Mouse (Mus musculus) small intestine, adult 10 weeks (tissue): ENCODE data around the gene Pgam1. TPM values are rescaled to one million over a fixed set of nuclear protein-coding genes. Genes with fewer than 3 reads are reported as not detected.

ENCODE experiments used
- polyA plus RNA-seq: library from polyadenylated mRNA; stranded (reverse); fragments of 350-450 nt; fragmentation: Illumina TruSeq; extraction: RNeasy Lipid Tissue Mini Kit (QIAGEN cat#74804); gene quantifications from one replicate; pipeline ENCODE4 v1.2.3, GENCODE M21; 2014; ENCODE audit warnings: low replicate concordance

The Pgam1 gene
- 259 TPM for polyA plus RNA-seq

DNA sequence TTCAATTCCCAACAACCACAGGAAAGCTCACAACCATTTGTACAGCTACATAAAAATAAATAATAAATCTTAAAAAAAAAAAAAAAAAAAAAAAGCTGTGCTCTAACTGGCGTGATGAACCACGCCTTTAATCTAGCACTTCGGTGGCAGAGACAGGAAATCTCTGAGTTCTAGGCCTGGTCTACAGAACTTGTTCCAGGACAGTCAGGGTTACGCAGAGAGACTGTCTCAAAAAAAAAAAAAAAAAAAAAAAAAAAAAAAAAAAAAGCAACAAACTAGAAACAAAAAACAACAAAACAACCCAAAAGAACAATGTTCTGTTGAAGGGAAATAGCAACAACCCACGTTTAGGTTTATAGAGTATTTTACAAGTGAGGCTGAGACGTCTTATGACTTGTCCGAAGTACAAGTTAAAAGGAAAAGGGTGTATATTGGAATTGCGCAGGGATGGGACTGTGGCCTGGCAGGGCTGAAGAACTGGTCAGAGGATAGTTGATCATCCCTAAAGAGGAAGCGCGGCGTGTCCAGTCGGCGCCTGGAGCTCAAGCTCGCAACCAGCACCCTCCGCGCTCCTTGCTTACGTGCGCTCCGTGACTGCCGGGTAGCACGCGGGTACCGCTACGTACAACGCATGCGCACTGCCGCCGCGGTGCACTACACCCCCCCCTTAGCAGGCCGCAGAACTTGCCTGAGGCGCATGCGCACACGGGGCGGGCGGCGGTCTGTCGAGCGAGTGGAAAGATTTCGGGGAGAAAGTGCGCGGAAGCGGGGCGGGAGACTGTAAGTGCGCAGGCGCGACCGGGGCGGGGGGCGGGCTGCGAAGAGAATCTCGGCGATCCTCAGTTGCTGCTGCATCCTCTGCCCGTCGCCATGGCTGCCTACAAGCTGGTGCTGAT is at the start of gene Pgam1:
Pgam1 (plus strand) TSS at position 746 of the 896 bp plus-strand sequence.

DNA sequence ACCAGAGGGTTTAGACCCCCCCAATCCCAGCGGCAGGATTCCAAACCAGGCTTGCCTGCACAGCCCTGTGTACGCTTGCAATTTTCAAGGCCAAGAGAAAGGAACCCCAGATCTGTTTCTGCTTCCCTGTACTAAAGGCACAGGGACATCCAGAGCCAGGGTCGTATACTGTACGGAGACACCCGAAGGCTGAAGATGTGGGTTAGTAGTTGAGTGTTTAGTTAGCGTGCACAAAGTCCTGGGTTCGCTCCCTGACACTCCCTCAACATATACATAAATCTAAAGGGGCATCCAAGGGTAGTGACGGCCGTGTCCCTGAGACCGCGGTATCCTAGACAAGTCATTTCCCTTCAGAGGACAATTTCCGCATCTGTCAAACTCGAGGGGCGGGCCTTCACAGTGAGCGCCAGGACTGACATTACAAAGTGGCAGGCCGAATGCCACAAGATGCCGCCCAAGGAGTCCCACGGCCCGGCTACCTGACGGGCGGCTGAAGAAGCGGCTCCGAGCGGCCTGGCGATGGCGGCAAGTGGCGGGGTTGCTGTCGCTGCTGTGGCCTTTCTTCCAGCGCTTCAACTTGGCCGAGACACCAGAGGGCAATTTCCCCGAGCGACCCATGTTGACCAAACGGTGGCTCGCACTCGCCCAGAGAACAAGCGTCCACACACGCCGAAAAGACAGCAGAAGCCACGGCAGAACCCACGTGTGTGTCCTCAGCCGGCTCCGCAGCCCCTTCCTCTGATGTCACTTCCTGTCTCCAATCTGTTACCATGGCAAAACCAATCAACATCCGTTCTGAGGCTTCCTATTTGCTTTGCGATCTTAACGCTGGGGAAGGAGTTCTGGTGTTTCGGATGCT is 16.0 kb upstream of the Pgam1 start, which contains the start of gene Rrp12:
Rrp12 (minus strand) TSS at position 714 of the 859 bp plus-strand sequence.

DNA sequence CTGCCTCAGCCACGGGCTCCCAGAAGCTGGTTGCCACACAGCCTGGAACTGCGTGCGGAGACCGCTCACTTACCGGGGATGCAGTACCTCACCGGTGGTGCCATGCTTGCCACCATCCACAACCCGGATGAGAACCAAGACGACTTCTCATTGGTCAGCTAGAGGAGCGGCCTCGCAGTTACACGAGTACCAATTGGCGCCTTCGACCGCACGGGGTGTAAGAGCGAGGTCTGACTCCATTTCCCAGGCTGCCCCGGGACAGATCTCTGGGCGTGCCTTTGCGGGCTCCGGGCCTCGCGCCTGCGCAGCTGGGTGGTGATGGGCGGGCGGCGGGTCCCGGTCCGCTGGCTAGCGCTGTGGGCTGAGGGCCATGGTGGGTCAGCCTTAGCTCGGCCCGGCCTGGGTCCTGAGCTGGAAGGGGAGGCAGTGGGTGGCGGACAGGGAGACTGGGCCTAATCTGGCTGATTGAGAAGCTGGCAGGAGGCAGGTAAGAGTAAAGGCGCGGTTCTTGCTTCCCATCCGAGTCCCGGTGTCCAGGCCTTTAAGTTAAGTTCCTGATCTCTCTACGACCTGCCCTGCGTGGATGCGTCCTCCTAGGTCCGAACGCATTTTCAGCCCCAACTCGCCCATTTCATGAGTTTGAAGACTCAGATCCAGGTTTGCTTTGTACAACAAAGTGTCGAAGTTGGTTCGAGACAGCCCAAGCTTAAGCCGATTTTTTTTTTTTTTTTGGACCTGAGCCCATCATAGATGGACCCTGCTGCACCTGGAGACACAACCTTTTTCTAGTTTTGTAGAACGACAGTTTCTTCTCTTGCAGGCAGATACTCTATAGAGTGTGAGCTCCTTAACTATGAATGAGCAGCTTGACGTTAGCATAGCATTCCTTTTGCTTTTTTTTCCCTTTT is 21.7 kb downstream of the Pgam1 start, which contains the start of the genes Exosc1 and Zdhhc16:
Exosc1 (minus strand) TSS at position 245 of the 908 bp plus-strand sequence.
Zdhhc16 (plus strand) TSS at position 302 of the 908 bp plus-strand sequence.

Other genes with a start within 250 kb of the Pgam1 start
- not detected for gene Slit1, start 168.3 kb upstream of the Pgam1 start, polyA plus RNA-seq
- gene Arhgap19, start 109.9 kb upstream of the Pgam1 start, polyA plus RNA-seq, result 7.0 TPM
- 3.9 TPM for gene Frat1, start 82.0 kb upstream of the Pgam1 start, polyA plus RNA-seq
- gene Frat2, start 63.8 kb upstream of the Pgam1 start, polyA plus RNA-seq, result 12.3 TPM
- 0.22 TPM for gene Rrp12, start 15.8 kb upstream of the Pgam1 start, polyA plus RNA-seq
- 12.8 TPM for gene Exosc1, start 21.5 kb downstream of the Pgam1 start, polyA plus RNA-seq
- gene Zdhhc16, start 21.6 kb downstream of the Pgam1 start, polyA plus RNA-seq, result 16.8 TPM
- 8.1 TPM for gene Mms19, start 69.2 kb downstream of the Pgam1 start, polyA plus RNA-seq
- not detected for gene Ubtd1, start 69.8 kb downstream of the Pgam1 start, polyA plus RNA-seq
- not detected for gene Ankrd2, start 124.1 kb downstream of the Pgam1 start, polyA plus RNA-seq
- 0.71 TPM for gene Hoga1, start 133.7 kb downstream of the Pgam1 start, polyA plus RNA-seq
- not detected for gene 4933411K16Rik, start 140.3 kb downstream of the Pgam1 start, polyA plus RNA-seq
- gene Morn4, start 174.4 kb downstream of the Pgam1 start, polyA plus RNA-seq, result not detected
- gene Pi4k2a, start 178.5 kb downstream of the Pgam1 start, polyA plus RNA-seq, result 6.3 TPM
- gene Avpi1, start 217.1 kb downstream of the Pgam1 start, polyA plus RNA-seq, result not detected
- 3.7 TPM for gene Marveld1, start 235.5 kb downstream of the Pgam1 start, polyA plus RNA-seq